Mouse (Mus musculus) kidney, embryonic 15.5 days (tissue): ENCODE results near the gene D630039A03Rik. TPM values are rescaled to one million over a fixed set of nuclear protein-coding genes. Genes with fewer than 3 reads are reported as not detected.

Experiments used
- ATAC-seq: fragments of 200-750 bp; cut with Nextera tagmentation; replicated peaks from 2 replicates; pipeline ENCODE4 v1.8.0; 2017; ENCODE audit warnings: moderate TSS enrichment; ENCODE audit not compliant: low FRiP score
- H3K27ac ChIP-seq: fragments of 300-500 bp; sonication (generic); 2 replicates; pipeline ENCODE4 v1.5.1; 2015; ENCODE audit warnings: mild to moderate bottlenecking, inconsistent platforms
- H3K27me3 ChIP-seq: fragments of 300-500 bp; sonication (generic); 2 replicates; pipeline ENCODE4 v1.6.1; 2015; ENCODE audit warnings: inconsistent platforms
- H3K36me3 ChIP-seq: fragments of 300-500 bp; sonication (generic); 2 replicates; pipeline ENCODE4 v1.6.1; 2015; ENCODE audit warnings: inconsistent platforms
- H3K4me1 ChIP-seq: fragments of 300-500 bp; sonication (generic); 2 replicates; pipeline ENCODE4 v1.6.1; 2015; ENCODE audit warnings: inconsistent platforms
- H3K4me2 ChIP-seq: fragments of 300-500 bp; sonication (generic); 2 replicates; pipeline ENCODE4 v1.6.1; 2015; ENCODE audit warnings: moderate library complexity, mild to moderate bottlenecking, inconsistent platforms
- H3K4me3 ChIP-seq: fragments of 300-500 bp; sonication (generic); replicated peaks from 2 replicates; pipeline ENCODE4 v1.5.1; 2015; ENCODE audit warnings: mild to moderate bottlenecking, inconsistent platforms
- H3K9ac ChIP-seq: fragments of 300-500 bp; sonication (generic); 2 replicates; pipeline ENCODE4 v1.6.1; 2015; ENCODE audit warnings: mild to moderate bottlenecking, inconsistent platforms
- H3K9me3 ChIP-seq: fragments of 300-500 bp; sonication (generic); replicated peaks from 2 replicates; pipeline ENCODE4 v1.6.1; 2016; ENCODE audit warnings: inconsistent platforms
- WGBS: fragments of 180-500 bp; shearing (Covaris S2); methylation state at CpG from one replicate; pipeline ENCODE4 v1.1.7; 2015; ENCODE audit warnings: mixed read lengths; 5-methylcytosine and 5-hydroxymethylcytosine counted together
- polyA plus RNA-seq: library from polyadenylated mRNA; unstranded; fragments of >200 nt; fragmentation: Nextera tagmentation; extraction: Ambion mirVana; gene quantifications from 2 replicates; pipeline ENCODE4 v1.2.1, GENCODE M21; 2015

The D630039A03Rik gene
- polyA plus RNA-seq, 1 experiment from 2014 or later: 1.2 TPM

GRCm38 (mm10) chr4:57922171-57922570, 6.1 kb upstream of the D630039A03Rik start:
- Histone ChIP-seq H3K36me3 (no peaks in the 10 kb centered on the region), H3K9me3 (no peaks in the 10 kb centered on the region), H3K4me2 (no peak overlapping the region), H3K27me3 (no peaks in the 10 kb centered on the region), H3K27ac (no peak overlapping the region), H3K4me3 (no peak overlapping the region), H3K9ac (no peak overlapping the region), H3K4me1 (peaks cover 15% of the 10 kb centered on the region)
- no peak for ATAC-seq
- WGBS: 46% methylated on average over 5 of the region's 5 CpGs

DNA sequence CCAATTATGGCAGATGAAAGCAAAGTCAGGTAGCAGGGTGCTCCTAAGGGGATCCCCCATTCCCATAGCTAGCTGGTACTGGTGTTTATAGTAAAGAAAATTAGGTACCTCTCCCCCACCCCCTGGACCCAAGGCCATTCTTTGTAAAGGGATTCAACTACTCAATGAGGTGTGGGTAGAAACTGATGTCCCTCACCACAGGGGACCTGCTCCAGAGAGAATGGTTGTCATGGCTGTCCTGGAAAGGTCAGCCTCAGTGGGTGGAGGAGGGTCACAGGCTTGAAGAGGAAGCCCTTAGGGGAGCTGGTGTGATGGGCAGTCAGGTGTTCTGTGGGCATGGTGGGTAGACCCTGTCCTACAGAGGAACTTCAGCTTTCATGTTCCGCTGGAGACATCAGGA, 4.4 kb upstream of the D630039A03Rik start:
- Histone ChIP-seq H3K9me3 (no peaks in the 10 kb centered on the region), H3K4me1 (peaks cover 28% of the 10 kb centered on the region), H3K36me3 (no peaks in the 10 kb centered on the region), H3K9ac (no peak overlapping the region), H3K4me2 (no peak overlapping the region), H3K4me3 (no peak overlapping the region), H3K27me3 (no peaks in the 10 kb centered on the region), H3K27ac (no peak overlapping the region)
- WGBS: 86% methylated on average over 1 of the region's 1 CpGs
- ATAC-seq: no peak

DNA sequence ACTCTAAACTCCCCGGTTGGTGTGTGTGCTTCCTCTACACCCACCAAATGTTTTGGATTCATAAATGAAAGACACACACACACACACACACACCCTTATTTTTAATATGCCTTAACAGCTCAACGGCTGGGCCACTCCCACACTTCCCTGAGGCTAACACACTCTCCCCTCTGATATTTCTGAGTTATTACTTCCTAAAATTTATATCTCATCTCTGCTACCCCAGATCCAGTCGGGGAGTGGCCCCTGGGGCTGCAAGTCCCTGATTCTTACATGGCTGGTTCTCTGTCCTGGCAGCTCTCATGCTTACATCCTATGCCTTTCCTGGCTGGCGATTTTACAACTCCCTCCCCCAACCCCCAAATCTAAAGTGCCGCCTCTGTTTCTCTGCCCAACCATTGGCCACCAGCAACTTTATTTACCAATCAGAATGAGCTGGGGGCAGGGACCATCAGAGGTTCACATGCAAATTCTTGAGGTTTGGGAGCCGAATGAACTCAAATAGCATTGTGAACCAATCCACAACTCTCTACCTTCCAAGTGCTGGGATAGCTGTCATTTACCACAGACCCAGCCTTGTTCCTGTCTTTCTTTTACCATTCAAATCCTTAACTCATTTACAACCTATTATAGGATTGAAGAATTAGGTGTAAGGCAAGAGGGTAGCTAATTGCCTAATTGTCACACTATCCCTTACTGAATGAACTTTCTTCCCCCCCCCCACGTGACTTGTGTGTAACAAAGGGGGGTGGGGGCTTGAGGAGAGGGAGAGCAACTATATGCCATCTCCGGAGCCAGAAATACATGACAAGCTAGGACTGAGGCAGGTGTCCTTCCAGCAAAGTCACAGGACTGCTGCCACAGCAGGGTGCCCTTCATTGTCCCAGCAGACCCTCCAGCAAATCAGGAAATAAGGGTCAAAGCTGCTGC, 3.7 kb upstream of the D630039A03Rik start:
- peak; percentile 26; the same call in 1 of the 2 replicates for ATAC-seq
- Histone ChIP-seq H3K27me3 (no peaks in the 10 kb centered on the region), H3K9me3 (no peaks in the 10 kb centered on the region), H3K4me3 (no peak overlapping the region), H3K4me1 (peaks cover 32% of the 10 kb centered on the region), H3K4me2 (peak overlapping the region; percentile 10; the same call in 1 of the 2 replicates), H3K36me3 (no peaks in the 10 kb centered on the region), H3K9ac (no peak overlapping the region), H3K27ac (no peak overlapping the region)
- WGBS: 11% methylated on average over 8 of the region's 8 CpGs

- Histone ChIP-seq H3K36me3 (no peaks in the 10 kb centered on the region), H3K27me3 (no peaks in the 10 kb centered on the region), H3K4me3 (no peak overlapping the region), H3K4me1 (peaks cover 33% of the 10 kb centered on the region), H3K27ac (peak overlapping the region; percentile 45; the same call in 1 of the 2 replicates), H3K9me3 (no peaks in the 10 kb centered on the region), H3K9ac (no peak overlapping the region), H3K4me2 (peak overlapping the region; percentile 56)
- WGBS: 61% methylated on average over 4 of the region's 4 CpGs
- no peak for ATAC-seq
Measured at GRCm38 (mm10) chr4:57916711-57917110, 614 bp upstream of the D630039A03Rik start.

- H3K27ac ChIP-seq: peak overlapping the region; percentile 45
- peaks cover 33% of the 10 kb centered on the region for H3K4me1 ChIP-seq
- H3K9ac ChIP-seq: 0 out of 2 replicates have a peak overlapping the region, but pooled peaks have one; percentile 8
- no peaks in the 10 kb centered on the region for H3K36me3 ChIP-seq
- H3K4me2 ChIP-seq: peak overlapping the region; percentile 56
- peak overlapping the region; percentile 23 for H3K4me3 ChIP-seq
- no peaks in the 10 kb centered on the region for H3K27me3 ChIP-seq
- peak; percentile 23 for ATAC-seq
- no peaks in the 10 kb centered on the region for H3K9me3 ChIP-seq
- WGBS: 29% methylated on average over 17 of the region's 17 CpGs
Measured at GRCm38 (mm10) chr4:57915216-57915965, 706 bp downstream of the D630039A03Rik start.

DNA sequence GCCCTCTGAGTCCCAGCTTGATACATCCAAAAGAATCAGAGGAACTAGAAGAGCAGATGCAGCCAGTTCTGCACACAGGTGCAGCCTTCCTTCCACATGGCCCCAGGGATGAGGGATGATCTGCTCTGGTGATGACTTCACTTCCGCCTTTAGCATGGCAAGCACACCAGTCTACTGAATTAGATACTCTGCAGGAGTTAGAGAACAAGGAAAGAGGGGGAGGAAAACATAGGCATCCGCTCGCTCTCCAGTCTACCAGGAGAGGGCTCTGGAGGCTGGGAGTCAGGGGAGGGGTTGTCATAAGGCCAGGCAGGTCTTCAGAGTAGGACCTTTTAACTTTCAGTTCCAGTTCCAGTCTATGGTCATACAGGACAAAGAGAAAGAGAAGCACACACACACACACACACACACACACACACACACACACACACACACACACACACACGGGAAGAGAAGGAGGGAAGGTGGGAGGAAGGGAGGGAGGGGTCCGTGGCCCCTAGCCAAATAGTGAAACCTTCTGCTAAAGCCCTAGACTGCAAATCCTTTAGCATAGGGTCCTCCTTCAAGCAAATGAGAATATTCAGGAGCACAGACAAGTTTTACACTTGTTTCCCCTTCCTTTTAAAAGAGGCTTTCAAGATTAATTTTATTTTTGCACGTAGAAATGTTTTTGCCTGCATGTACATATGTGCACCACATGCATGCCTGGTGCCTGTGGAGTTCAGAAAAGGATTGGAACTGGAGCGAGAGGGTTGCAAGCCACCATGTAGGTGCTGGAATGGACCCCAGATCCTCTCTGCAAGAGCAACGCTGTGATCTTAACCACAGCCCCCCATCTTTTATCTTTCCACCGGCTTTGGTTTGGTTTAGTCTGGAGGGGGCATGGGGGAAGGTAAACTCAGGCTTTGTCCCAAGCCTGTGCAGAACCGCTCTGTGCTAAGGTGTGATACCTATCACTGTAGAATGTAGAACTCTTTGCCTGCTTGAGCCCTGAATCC, 1.6 kb downstream of the D630039A03Rik start:
- no peaks in the 10 kb centered on the region for H3K27me3 ChIP-seq
- no peaks in the 10 kb centered on the region for H3K9me3 ChIP-seq
- peak overlapping the region; percentile 23; the same call in 1 of the 2 replicates for H3K4me3 ChIP-seq
- peaks cover 26% of the 10 kb centered on the region for H3K4me1 ChIP-seq
- peak; percentile 13; the same call in 1 of the 2 replicates for ATAC-seq
- peak overlapping the region; percentile 56 for H3K4me2 ChIP-seq
- WGBS: 72% methylated on average over 9 of the region's 10 CpGs
- H3K27ac ChIP-seq: 0 out of 2 replicates have a peak overlapping the region, but pooled peaks have one; percentile 45
- no peaks in the 10 kb centered on the region for H3K36me3 ChIP-seq
- no peak overlapping the region for H3K9ac ChIP-seq

GRCm38 (mm10) chr4:57913021-57913420, 3.1 kb downstream of the D630039A03Rik start:
- Histone ChIP-seq H3K27ac (no peak overlapping the region), H3K9me3 (no peaks in the 10 kb centered on the region), H3K36me3 (no peaks in the 10 kb centered on the region), H3K4me1 (peaks cover 23% of the 10 kb centered on the region), H3K4me2 (no peak overlapping the region), H3K27me3 (no peaks in the 10 kb centered on the region), H3K9ac (no peak overlapping the region), H3K4me3 (no peak overlapping the region)
- no peak for ATAC-seq

- H3K4me3 ChIP-seq: no peak overlapping the region
- no peak overlapping the region for H3K9ac ChIP-seq
- no peaks in the 10 kb centered on the region for H3K27me3 ChIP-seq
- no peaks in the 10 kb centered on the region for H3K9me3 ChIP-seq
- H3K36me3 ChIP-seq: no peaks in the 10 kb centered on the region
- ATAC-seq: no peak
- no peak overlapping the region for H3K4me2 ChIP-seq
- H3K27ac ChIP-seq: no peak overlapping the region
- WGBS: 66% methylated on average over 6 of the region's 6 CpGs
- H3K4me1 ChIP-seq: peaks cover 8% of the 10 kb centered on the region
Measured at GRCm38 (mm10) chr4:57908860-57909259, 7.2 kb downstream of the D630039A03Rik start.

DNA sequence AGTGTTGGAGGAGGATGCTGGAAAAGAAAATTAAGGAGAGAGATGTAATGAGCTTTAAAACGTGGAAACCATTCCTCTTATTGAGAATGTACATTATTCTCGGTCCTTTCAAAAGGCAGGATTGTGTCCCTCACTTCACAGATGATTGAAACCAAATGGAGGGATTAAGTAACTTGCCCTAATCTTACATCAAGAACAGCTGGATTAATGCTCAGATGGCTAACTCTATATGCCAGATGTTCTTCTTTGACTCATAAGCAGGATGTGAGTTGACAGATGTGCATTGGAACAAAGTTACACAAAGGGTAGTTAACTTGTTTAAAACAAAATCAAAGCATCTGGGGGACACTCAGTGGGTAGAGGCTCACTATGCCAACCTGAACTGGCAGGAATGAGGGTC, 9.4 kb downstream of the D630039A03Rik start:
- WGBS: 41% methylated on average over 2 of the region's 2 CpGs
- no peak for ATAC-seq

DNA sequence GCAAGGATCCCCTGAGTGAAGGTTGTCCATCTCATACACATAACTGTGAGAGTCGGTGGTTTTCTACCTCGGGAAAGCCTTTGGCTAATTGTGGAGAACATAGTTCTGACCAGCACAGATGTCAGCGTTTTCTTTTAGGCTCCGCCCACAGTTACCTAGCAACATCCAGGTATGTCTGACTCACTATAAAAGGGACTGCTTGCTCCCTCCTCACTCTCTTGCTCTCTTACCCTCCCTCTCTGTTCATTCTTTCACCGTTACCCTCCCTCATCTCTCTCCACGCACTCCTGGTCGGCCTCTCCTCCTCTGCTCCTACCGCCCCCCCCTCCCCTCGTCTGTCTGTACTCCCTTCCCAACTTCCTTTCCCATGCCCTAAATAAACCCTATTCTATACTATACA, 11.5 kb downstream of the D630039A03Rik start:
- ATAC-seq: peak; percentile 66
- Histone ChIP-seq H3K36me3 (no peaks in the 10 kb centered on the region), H3K4me3 (no peak overlapping the region), H3K27ac (no peak overlapping the region), H3K9ac (no peak overlapping the region), H3K4me2 (peak overlapping the region; percentile 36), H3K9me3 (no peaks in the 10 kb centered on the region), H3K4me1 (peaks cover 7% of the 10 kb centered on the region), H3K27me3 (no peaks in the 10 kb centered on the region)
- WGBS: 29% methylated on average over 9 of the region's 9 CpGs

More for the DNA sequence above, 9.4 kb downstream of the D630039A03Rik start:
- no peak overlapping the region for H3K4me2 ChIP-seq
- no peak overlapping the region for H3K27ac ChIP-seq
- no peaks in the 10 kb centered on the region for H3K36me3 ChIP-seq
- H3K9ac ChIP-seq: no peak overlapping the region
- peaks cover 7% of the 10 kb centered on the region for H3K4me1 ChIP-seq
- H3K27me3 ChIP-seq: no peaks in the 10 kb centered on the region
- H3K9me3 ChIP-seq: no peaks in the 10 kb centered on the region
- no peak overlapping the region for H3K4me3 ChIP-seq

DNA sequence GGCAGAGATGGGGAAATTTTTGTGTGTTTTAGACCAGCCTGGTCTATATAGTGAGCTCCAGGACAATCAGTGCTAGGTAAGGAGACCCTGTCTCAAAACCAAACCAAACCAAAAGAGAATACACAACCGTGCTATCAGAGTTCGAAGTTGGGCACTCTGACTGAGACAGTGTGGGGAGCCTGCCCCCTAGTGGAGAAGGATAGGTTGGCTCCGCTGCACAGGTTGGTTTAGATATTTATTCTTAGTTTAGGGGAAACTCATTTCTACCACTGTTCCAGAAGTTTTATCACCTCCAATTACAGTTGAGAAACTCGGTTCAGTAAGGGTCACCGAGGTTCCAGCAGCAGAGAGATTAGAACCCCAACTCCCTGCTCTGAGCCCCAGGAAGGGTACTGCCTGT, 11.9 kb downstream of the D630039A03Rik start:
- H3K4me1 ChIP-seq: peaks cover 7% of the 10 kb centered on the region
- H3K27ac ChIP-seq: no peak overlapping the region
- peak; percentile 28; the same call in 1 of the 2 replicates for ATAC-seq
- no peaks in the 10 kb centered on the region for H3K27me3 ChIP-seq
- no peaks in the 10 kb centered on the region for H3K36me3 ChIP-seq
- WGBS: 11% methylated on average over 5 of the region's 5 CpGs
- H3K9ac ChIP-seq: no peak overlapping the region
- H3K4me2 ChIP-seq: peak overlapping the region; percentile 36
- H3K9me3 ChIP-seq: no peaks in the 10 kb centered on the region
- no peak overlapping the region for H3K4me3 ChIP-seq
